Mouse (Mus musculus) skeletal muscle tissue, postnatal 0 days (tissue): ENCODE data around the gene Maml1. TPM values are rescaled to one million over a fixed set of nuclear protein-coding genes. Genes with fewer than 3 reads are reported as not detected.

ENCODE experiments used
- microRNA-seq, 2 experiments: library from miRNA; unstranded; fragments of <30 nt; microRNA quantifications; one replicate each; pipeline ENCODE4; 2016
- polyA plus RNA-seq: library from polyadenylated mRNA; unstranded; fragments of >200 nt; fragmentation: Nextera tagmentation; extraction: Ambion mirVana; gene quantifications from 2 replicates; pipeline ENCODE4 v1.2.1, GENCODE M21; 2015

Gene Maml1
- polyA plus RNA-seq = 2.4 and 2.5 TPM in 2 replicates

GRCm38 (mm10) chr11:50292190-50292855 is at the start of gene Maml1:
TSS of gene Maml1 (minus strand) at chr11:50292311.

DNA sequence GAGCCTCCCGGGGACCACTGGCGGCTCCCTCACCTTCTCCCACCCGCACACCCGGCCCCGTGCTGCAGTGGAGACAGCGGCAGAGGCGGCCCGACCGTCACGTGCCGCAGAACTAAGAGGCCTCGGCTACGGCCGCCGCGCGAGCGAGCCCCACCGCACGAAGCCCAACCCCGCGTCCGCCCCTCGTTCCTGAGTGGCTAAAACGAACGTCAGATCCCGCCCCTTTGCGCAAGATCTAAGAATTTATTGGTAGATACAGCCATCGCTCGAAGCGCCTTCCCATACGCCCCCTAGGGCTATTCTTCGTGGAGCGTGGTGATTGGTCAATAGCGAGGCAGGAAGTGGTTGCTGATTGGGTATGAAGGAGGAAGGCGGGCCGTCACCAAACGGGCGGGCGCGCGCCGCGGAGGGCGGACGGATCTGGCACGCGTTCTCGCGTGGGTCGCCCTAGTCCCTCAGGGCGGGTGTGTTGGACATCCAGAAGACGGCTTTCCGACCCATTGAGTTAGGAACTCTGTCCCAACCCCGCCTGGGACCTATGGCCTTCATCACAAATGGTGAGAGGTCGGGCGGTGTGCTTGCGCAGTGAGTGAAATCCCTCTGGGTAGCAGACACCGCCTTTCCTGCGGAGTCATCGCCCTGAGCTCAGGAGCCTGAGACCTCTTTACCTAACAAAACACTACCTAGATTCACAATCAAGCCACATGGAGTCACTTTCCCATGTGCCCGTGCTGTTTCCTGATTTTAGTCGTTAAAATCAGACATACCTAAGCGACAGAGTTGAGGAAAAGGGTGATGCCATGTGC is 33.6 kb upstream of the Maml1 start, which contains the start of gene Canx:
TSS of gene Canx (minus strand) at position 178 of the 806 bp plus-strand sequence.

GRCm38 (mm10) chr11:50238324-50238723 is 53.8 kb downstream of the Maml1 start, which contains the start of gene Ltc4s:
TSS of gene Ltc4s (minus strand) at chr11:50238616.

GRCm38 (mm10) chr11:50210505-50211151 is 81.5 kb downstream of the Maml1 start, which contains the start of the genes Sqstm1 and Mgat4b:
TSS of gene Sqstm1 (minus strand) at chr11:50210827.
TSS of gene Mgat4b (plus strand) at chr11:50210890.

Small RNA genes within 50 kb of the gene (microRNA-seq; reads per million reads assigned to microRNA genes)
- 0 to 0.21 reads per million in 2 experiments for gene Mir6919

Other genes with a start within 250 kb of the Maml1 start
- 15.9 and 17.8 TPM in 2 replicates for gene Tbc1d9b, start 160.9 kb downstream of the Maml1 start, polyA plus RNA-seq
- gene Mrnip, start 117.9 kb downstream of the Maml1 start, polyA plus RNA-seq = 8.1 and 10.1 TPM in 2 replicates
- gene Sqstm1, start 81.5 kb downstream of the Maml1 start, polyA plus RNA-seq = 279 and 303 TPM in 2 replicates
- gene Mgat4b, start 81.4 kb downstream of the Maml1 start, polyA plus RNA-seq = 13.2 and 15.9 TPM in 2 replicates
- gene Ltc4s, start 53.7 kb downstream of the Maml1 start, polyA plus RNA-seq = 4.4 and 26.5 TPM in 2 replicates
- gene Canx, start 33.4 kb upstream of the Maml1 start, polyA plus RNA-seq = 95.8 and 106 TPM in 2 replicates
- 0.19 and 0.22 TPM in 2 replicates for gene Cby3, start 62.2 kb upstream of the Maml1 start, polyA plus RNA-seq
- gene Hnrnph1, start 84.7 kb upstream of the Maml1 start, polyA plus RNA-seq = 106 and 116 TPM in 2 replicates
- 15.1 and 18.6 TPM in 2 replicates for gene Rufy1, start 138.8 kb upstream of the Maml1 start, polyA plus RNA-seq